Mouse (Mus musculus) heart, embryonic 16.5 days (tissue): Measurements from ENCODE around the gene Stxbp6. TPM values are rescaled to one million over a fixed set of nuclear protein-coding genes. Genes with fewer than 3 reads are reported as not detected.
"Not testable (repeated sequence)": the region's sequence is repeated elsewhere in the genome, so short reads cannot be mapped to it uniquely, and the experiment has no call there.

Experiments
- ATAC-seq: fragments of 200-750 bp; cut with Nextera tagmentation; replicated peaks from 2 replicates; pipeline ENCODE4 v1.8.0; 2017; ENCODE audit warnings: moderate number of reproducible peaks; ENCODE audit not compliant: insufficient read depth, low FRiP score; ENCODE audit errors: extremely low read depth
- H3K27ac ChIP-seq: fragments of 300-500 bp; sonication (generic); 2 replicates; pipeline ENCODE4 v1.5.1; 2014; ENCODE audit warnings: mild to moderate bottlenecking, low read length, control low read depth, moderate library complexity
- H3K27me3 ChIP-seq: fragments of 300-500 bp; sonication (generic); 2 replicates; pipeline ENCODE4 v1.6.1; 2014; ENCODE audit warnings: low read length, mixed read lengths; ENCODE audit not compliant: control insufficient read depth, insufficient read depth
- H3K36me3 ChIP-seq: fragments of 300-500 bp; sonication (generic); 2 replicates; pipeline ENCODE4 v1.6.1; 2014; ENCODE audit not compliant: control insufficient read depth, insufficient read depth
- H3K4me1 ChIP-seq: fragments of 300-500 bp; sonication (generic); 2 replicates; pipeline ENCODE4 v1.6.1; 2014; ENCODE audit warnings: low read length, mixed read lengths; ENCODE audit not compliant: control insufficient read depth, insufficient read depth
- H3K4me2 ChIP-seq: fragments of 300-500 bp; sonication (generic); 2 replicates; pipeline ENCODE4 v1.6.1; 2014; ENCODE audit warnings: low read depth, mild to moderate bottlenecking, control low read depth, low read length
- H3K4me3 ChIP-seq: fragments of 300-500 bp; sonication (generic); 2 replicates; pipeline ENCODE4 v1.5.1; 2014; ENCODE audit warnings: mild to moderate bottlenecking, control low read depth, low read length
- H3K9ac ChIP-seq: fragments of 300-500 bp; sonication (generic); 2 replicates; pipeline ENCODE4 v1.6.1; 2014; ENCODE audit warnings: low read length, control low read depth
- H3K9me3 ChIP-seq: fragments of 300-500 bp; sonication (generic); replicated peaks from 2 replicates; pipeline ENCODE4 v1.6.1; 2016; ENCODE audit warnings: low read length; ENCODE audit not compliant: control insufficient read depth
- WGBS: fragments of 180-500 bp; shearing (Covaris S2); extraction: QIAGEN DNeasy Blood & Tissue Kit; methylation state at CpG from one replicate; pipeline ENCODE4 v1.1.7; 2014; 5-methylcytosine and 5-hydroxymethylcytosine counted together
- polyA plus RNA-seq: library from polyadenylated mRNA; unstranded; fragments of >200 nt; fragmentation: Nextera tagmentation; extraction: Ambion mirVana; gene quantifications from 2 replicates; pipeline ENCODE4 v1.2.1, GENCODE M21; 2015

Stxbp6 gene
- polyA plus RNA-seq = 14.3 and 14.7 TPM in 2 replicates

DNA sequence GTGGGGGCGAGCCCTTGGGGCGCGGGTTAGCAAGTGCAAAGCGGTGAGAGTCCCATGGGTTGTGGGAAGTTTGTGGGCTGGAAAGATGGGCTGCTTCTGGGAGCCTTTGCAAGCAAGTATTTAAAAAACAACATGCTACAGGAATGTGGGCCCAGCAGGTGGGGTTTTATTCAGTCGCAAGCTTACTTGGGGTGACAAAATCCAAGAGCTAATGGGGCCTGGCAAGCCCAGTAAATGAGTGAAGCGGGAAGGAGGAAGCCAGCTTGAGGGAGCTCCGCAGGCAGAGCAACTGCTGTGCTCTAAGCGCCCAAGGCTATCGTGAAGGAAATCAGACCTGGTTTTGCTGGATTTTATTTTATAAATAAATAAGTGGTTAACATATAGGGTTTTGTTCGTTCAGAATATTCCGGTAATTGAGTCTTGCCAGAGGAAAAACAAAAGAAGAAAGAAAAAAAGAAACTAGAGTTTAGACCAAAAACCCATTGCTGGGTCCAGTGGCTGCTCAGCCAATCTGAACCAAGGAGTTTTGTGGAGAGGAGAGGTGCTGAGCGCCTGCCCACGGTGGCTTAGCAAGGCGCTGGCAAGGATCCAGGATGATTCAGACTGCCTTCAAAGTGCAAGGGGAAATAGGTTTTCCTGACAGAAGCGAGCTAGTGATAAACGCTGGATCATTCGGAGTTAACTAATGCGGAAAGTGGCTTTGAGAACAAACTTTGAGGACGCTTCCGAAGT is at the start of gene Stxbp6:
Stxbp6 (minus strand) TSS at position 99 of the 732 bp plus-strand sequence.
- under 1% methylated on average over 20 of the region's 20 CpGs for WGBS
- Histone ChIP-seq H3K4me3 (peak within 1 kb of the TSS; percentile 91), H3K9me3 (no peaks in the 10 kb centered on the region), H3K27me3 (no peaks in the 10 kb centered on the region), H3K9ac (peak within 1 kb of the TSS; percentile 95), H3K4me2 (peak within 1 kb of the TSS; percentile 85), H3K4me1 (peaks cover 20% of the 10 kb centered on the region), H3K36me3 (no peaks in the 10 kb centered on the region), H3K27ac (peak within 1 kb of the TSS; percentile 91)
- peak; percentile 55 for ATAC-seq

DNA sequence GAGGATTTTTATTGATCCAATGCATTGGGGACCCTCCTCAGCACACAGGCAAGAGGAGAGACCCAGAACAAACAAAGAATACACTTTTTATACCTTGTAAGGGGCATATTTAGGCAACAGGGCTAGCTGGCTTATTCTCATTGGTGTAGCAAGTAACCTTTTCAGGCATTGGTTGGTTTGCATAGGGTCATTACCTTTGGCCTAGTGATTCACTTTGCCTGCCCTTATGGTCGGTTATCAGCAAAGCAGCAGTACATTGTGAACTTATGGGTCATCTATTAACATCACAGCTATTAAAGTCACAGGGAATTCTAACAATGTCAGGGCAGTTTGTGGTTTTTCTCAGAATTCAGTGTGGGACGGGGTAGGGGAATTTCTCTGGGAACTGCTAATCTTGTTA is 28.4 kb upstream of the Stxbp6 start:
- not testable (repeated sequence) for H3K9me3 ChIP-seq, ATAC-seq
- 65% methylated on average over 2 of the region's 2 CpGs for WGBS

DNA sequence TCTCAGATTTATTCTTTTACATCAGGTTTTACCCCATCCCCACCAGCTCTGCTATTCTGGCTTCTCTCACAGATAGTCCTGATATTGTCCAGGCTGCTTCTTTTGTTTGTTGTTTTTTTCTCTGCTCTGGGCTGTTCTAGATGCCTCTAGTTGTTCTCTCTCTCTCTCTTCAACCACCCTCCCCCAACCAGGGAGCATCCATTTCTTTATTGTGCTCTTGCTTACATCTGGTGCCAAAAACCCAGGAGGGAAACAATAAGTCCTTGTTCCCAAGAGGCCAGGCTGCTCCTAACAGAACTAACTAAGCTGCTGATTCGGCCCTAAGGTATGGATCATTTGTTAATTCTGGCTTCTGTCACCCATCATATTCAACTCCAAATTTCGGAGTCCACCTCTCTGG is 19.2 kb upstream of the Stxbp6 start:
- Histone ChIP-seq H3K27ac (no peak overlapping the region), H3K27me3 (no peaks in the 10 kb centered on the region), H3K4me1 (no peaks in the 10 kb centered on the region), H3K36me3 (no peaks in the 10 kb centered on the region), H3K9ac (no peak overlapping the region), H3K9me3 (peaks cover 5% of the 10 kb centered on the region; the same call in 1 of the 2 replicates), H3K4me3 (no peak overlapping the region), H3K4me2 (no peak overlapping the region)
- ATAC-seq = no peak
- WGBS = 59% methylated on average over 2 of the region's 2 CpGs

More for the DNA sequence above, 28.4 kb upstream of the Stxbp6 start:
- H3K4me2 ChIP-seq, H3K4me3 ChIP-seq, H3K27ac ChIP-seq, H3K9ac ChIP-seq, H3K4me1 ChIP-seq, H3K36me3 ChIP-seq, H3K27me3 ChIP-seq: not testable (repeated sequence)

DNA sequence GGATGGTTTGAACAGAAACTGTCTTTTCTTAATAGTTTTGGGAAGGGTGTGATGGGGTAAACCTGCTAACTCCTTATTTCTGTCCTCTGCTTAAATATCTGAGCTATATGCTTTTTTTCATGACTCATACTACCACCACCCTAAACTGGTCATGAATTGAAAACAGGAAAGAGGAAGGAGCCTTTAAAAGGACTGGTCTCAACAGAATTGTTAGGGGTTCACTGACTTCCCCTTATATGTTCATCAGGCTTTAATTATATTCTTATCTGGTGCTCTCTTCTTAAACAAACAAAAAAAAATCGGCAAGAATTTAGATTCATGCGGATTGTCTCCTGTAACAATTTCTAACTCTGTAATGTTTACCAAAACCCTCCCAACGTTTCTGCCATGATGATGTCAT is 17.9 kb upstream of the Stxbp6 start:
- Histone ChIP-seq H3K9ac (no peak overlapping the region), H3K27ac (no peak overlapping the region), H3K36me3 (no peaks in the 10 kb centered on the region), H3K9me3 (peaks cover 5% of the 10 kb centered on the region; the same call in 1 of the 2 replicates), H3K4me2 (no peak overlapping the region), H3K4me1 (no peaks in the 10 kb centered on the region), H3K4me3 (no peak overlapping the region), H3K27me3 (no peaks in the 10 kb centered on the region)
- ATAC-seq = no peak
- 44% methylated on average over 3 of the region's 3 CpGs for WGBS

DNA sequence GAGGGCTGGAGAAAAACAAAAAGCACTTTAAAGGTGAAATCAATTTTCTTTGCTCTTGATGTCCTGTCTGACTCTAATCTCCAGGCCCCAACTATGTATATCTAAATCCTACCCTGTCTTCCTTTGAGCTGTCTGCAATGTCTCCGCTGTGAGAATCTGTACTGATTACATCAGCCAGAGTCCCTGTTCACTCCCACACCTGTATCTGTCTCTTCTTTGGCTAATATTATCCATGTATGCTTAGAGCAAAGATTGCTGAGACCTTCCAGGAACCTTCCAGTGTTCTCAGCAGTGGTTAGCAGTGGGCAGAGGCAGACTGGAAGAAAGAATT is 8.6 kb upstream of the Stxbp6 start:
- Histone ChIP-seq H3K36me3 (no peaks in the 10 kb centered on the region), H3K4me1 (no peaks in the 10 kb centered on the region), H3K27me3 (no peaks in the 10 kb centered on the region), H3K4me3 (no peak overlapping the region), H3K9ac (no peak overlapping the region), H3K9me3 (no peaks in the 10 kb centered on the region), H3K27ac (no peak overlapping the region), H3K4me2 (no peak overlapping the region)
- 31% methylated on average over 1 of the region's 1 CpGs for WGBS
- ATAC-seq = no peak

DNA sequence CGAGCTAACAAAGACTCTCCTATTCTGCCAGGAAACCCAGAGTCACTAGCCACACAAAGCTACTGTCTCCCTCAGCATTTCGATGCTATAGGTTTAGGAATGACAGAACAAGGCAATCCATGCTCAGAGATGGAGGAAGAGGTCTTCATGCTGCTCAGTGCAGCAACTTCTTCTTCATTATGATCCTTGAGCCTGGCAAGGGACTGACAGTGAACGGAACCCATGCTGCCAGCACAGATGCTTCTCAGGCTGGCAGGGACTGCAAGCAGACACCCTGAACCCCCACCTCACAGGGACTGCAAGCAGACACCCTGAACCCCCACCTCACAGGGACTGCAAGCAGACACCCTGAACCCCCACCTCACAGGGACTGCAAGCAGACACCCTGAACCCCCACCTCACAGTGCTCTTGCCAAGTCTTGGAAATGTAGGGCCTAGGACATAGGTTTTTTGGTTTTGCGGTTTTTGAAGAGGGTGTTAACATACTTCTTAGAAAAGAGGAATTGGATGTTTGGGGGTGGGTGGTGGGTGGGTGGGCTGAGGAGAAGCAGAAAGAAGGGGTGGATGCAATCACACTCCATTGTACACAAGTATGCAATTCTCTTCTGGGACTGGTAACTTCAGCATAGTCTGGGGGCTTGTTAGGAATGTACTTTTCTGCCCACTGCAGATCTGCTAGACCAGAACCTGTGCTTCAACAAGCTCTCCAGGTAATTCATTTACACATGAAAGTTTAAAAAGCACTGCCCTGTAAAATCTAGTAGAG is 8.1 kb upstream of the Stxbp6 start:
- H3K27ac ChIP-seq = no peak overlapping the region
- H3K4me3 ChIP-seq = no peak overlapping the region
- no peak overlapping the region for H3K9ac ChIP-seq
- no peaks in the 10 kb centered on the region for H3K9me3 ChIP-seq
- no peaks in the 10 kb centered on the region for H3K4me1 ChIP-seq
- WGBS = 79% methylated on average over 4 of the region's 4 CpGs
- no peak for ATAC-seq
- H3K4me2 ChIP-seq = no peak overlapping the region
- no peaks in the 10 kb centered on the region for H3K36me3 ChIP-seq
- H3K27me3 ChIP-seq = no peaks in the 10 kb centered on the region

DNA sequence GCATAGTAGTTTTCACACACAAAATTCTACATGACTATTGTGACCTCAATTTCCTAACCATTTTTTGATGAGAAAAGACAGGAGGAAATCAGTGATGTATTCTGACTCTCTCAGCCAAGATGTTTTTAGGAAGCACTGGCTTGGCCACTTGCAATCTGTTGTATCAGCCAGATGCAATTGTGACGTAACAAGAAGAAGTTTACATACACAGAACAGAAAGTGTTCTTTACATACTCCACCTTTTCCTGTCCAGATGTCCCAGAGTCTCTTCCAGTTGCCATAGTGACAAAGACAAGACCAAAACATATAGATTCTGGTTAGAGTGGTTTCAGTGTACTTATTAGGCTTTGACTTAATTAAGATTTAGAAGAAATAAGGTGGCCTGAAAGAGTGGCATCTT is 7.1 kb upstream of the Stxbp6 start:
- WGBS = 54% methylated on average over 1 of the region's 1 CpGs
- Histone ChIP-seq H3K4me3 (no peak overlapping the region), H3K9ac (no peak overlapping the region), H3K4me2 (no peak overlapping the region), H3K27ac (no peak overlapping the region), H3K4me1 (no peaks in the 10 kb centered on the region), H3K9me3 (no peaks in the 10 kb centered on the region), H3K36me3 (no peaks in the 10 kb centered on the region), H3K27me3 (no peaks in the 10 kb centered on the region)
- no peak for ATAC-seq

DNA sequence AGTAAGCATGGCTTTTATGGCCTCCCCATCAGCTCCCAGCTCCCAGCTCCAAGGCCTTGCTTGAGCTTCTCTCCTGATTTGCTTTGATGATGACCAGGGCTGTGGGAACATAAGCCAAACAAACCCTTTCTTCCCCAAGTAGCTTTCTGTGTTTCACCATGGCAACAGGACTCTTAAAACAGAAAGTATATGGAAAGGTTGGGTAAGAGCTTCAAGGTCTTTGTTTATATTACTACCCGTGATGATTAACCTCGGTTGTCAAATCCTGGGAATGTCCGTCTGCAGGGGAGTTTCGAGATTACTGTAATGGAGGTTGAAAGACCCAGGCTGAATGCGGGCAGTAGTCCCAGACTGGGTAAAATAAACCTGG is 6.2 kb upstream of the Stxbp6 start:
- Histone ChIP-seq H3K4me3 (no peak overlapping the region), H3K27ac (no peak overlapping the region), H3K9me3 (no peaks in the 10 kb centered on the region), H3K9ac (no peak overlapping the region), H3K36me3 (no peaks in the 10 kb centered on the region), H3K4me2 (no peak overlapping the region), H3K4me1 (no peaks in the 10 kb centered on the region), H3K27me3 (no peaks in the 10 kb centered on the region)
- ATAC-seq = no peak
- 33% methylated on average over 5 of the region's 5 CpGs for WGBS

DNA sequence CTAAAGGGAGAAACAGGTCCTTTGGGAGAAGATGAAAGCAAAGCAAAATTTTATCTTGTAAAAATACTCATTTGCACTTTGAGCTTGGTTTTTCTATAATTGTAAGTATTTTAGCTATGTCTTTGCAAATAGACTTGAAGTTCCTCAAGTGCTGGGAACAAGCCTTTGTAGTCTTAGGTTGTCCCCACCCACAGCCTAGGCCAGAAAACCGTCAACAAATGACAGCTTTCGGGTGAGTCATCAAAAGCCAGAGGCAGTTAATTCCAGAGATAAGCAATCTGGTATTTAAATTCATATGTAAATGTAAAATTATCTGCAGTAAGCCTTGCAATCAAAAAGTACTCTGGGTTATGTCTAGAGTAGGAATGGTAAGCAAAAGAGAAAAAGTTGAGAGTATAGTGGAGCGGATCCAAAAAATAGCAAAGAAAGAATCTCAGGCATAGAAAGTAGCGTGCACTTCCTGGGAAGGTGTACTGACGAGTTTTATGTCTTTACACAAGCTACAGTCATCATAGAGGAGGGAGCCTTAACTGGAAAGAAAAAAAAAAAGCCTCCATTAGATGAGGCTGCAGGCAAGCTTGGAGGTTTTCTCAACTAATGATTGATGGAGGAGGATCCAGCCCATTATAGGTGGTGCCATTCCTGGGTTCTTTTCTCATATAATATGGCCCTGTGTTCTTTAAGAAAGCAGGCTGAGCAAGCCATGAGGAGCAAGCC is 5.7 kb upstream of the Stxbp6 start:
- Histone ChIP-seq H3K27ac (no peak overlapping the region), H3K36me3 (no peaks in the 10 kb centered on the region), H3K4me2 (no peak overlapping the region), H3K9me3 (no peaks in the 10 kb centered on the region), H3K4me3 (no peak overlapping the region), H3K4me1 (peaks cover 2% of the 10 kb centered on the region; the same call in 1 of the 2 replicates), H3K27me3 (no peaks in the 10 kb centered on the region), H3K9ac (no peak overlapping the region)
- ATAC-seq = no peak
- 64% methylated on average over 5 of the region's 5 CpGs for WGBS
